Mouse (Mus musculus) gastrocnemius, postnatal 14 days (tissue): Measurements from ENCODE around the gene 6030498E09Rik. TPM values are rescaled to one million over a fixed set of nuclear protein-coding genes. Genes with fewer than 3 reads are reported as not detected.

Experiments used
- DNase-seq: peaks from one replicate; pipeline ENCODE4 v3.0.0; 2021; ENCODE audit warnings: mixed read lengths
- intact Hi-C: fragments of 180-260 bp; cut with DNase I; formaldehyde crosslinking; loops from one replicate; pipeline ENCODE4 v1.15.1; 2025; ENCODE audit warnings: low total_unique reads
- long read RNA-seq, 2 experiments: library from polyadenylated mRNA; stranded (forward); transcript quantifications; one replicate each; pipeline ENCODE4 v2.0.0; 2021
- microRNA-seq, 2 experiments: library from miRNA; unstranded; fragments of <30 nt; microRNA quantifications; one replicate each; pipeline ENCODE4 v1.2.0; 2021
- total RNA-seq, 2 experiments: library from RNA; stranded (reverse); gene quantifications; 2 replicates each; pipeline ENCODE4 v1.2.3; 2021

6030498E09Rik gene
- total RNA-seq: not detected
- long read RNA-seq, experiment 1: 0 reads
- long read RNA-seq, experiment 2: 0 reads

DNA sequence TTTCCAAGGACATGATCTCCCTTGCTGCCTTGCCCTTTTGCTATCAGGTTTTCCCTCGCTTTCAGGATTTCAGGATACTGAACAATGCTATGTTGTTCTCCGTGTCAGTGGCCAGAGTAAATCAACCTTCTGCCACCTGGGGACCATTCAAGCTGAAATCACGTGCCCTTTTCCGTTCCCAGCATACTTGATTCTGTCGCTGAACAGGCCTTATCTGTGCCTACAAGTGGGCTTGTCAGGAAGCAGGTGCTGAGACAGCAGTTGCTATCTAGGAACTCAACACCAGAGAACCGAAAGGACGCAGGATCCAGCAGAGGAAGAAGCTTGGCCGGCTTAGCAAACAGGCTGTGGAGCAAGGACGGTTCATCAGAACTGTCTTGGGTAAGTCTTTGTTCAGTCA, at the start of gene 6030498E09Rik:
TSS of gene 6030498E09Rik (plus strand) at position 194 of the 400 bp plus-strand sequence.
- intact Hi-C loops: no loop called here
- DNase-seq: no peak

DNA sequence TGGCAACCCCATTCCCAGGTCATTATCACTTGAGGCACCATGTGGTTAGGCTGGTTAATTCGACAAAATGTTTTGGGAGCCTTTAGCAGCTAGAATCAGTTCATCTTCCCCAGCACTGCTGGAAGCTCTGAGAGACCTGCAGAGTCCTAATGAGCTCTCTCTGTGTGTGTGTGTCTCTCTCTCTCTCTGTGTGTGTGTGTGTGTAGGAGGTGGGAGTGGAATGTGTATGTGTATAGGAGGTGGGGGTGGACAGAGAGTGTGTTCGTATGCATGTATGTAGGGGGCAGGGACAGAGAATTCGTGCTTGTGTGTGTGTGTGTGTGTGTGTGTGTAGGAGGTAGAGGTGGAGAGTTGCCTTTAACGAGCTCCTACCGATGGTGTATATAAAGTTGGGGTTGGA, 42.4 kb upstream of the 6030498E09Rik start:
- intact Hi-C loops: no loop called here
- no peak for DNase-seq

DNA sequence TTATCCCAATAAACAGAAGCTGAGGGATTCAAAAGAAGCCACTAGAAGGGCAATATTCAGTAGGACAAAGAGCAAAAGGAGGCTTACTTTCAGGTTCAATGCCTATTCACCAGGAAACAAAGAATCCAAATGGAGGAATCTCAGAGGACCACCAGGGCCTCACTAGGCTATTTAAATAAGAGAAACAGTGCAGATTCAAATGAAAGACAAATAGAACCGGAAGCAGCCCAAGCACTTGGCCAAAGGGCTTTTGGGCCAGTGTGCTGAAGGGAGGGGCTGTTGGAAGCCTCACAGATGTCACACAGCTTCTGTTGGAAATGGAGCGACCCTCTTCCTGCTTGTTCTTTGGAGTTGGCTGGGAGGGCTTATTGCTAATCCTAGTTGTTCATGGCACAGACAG, 41.8 kb upstream of the 6030498E09Rik start:
- no peak for DNase-seq
- intact Hi-C loops: no loop called here

GRCm38 (mm10) chrX:38733683-38734082, 38.8 kb upstream of the 6030498E09Rik start:
- intact Hi-C loops: no loop called here

GRCm38 (mm10) chrX:38734916-38735880, 37.3 kb upstream of the 6030498E09Rik start:
- DNase-seq: no peak
- intact Hi-C loops: no loop called here

More at GRCm38 (mm10) chrX:38733683-38734082, 38.8 kb upstream of the 6030498E09Rik start:
- no peak for DNase-seq

DNA sequence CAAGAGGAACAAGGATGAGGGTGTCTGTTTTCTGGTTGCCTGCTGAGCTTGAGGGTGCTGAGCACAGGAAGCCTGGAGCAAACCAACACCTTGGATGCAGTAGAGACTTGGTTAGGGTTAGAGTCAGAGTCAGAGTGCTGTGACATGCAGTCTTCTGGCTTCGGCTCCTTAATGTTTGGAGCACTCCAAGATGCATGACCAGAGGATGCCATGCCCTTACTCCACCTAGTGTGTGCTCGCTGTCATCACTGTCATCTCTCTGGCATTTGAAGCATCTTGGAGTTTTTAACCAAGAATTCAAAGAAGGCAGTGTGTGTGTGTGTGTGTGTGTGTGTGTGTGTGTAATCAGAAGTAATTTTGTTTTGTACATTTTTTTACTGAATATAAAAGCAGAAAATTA, 1.0 kb upstream of the 6030498E09Rik start:
- no peak for DNase-seq
- intact Hi-C loops: no loop called here

DNA sequence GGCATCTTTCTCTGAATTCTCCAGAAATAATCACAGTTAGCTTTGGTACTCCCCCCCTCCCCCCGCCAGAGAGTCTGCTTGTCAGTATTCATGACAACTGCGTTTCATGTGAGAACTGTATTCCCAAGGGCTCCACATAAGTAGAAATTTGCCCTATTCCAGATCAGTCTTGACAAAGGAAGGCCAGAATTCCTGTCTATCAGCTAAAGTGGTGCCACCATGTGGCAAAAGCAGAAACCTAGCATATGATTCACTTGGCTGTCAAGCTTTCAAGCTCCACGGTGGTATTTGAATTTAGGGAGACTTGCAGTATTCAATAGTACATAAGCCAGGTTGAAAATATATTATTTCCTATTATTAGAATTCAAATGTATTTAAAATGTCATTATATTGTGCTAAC, 585 bp upstream of the 6030498E09Rik start:
- intact Hi-C loops: no loop called here
- no peak for DNase-seq

DNA sequence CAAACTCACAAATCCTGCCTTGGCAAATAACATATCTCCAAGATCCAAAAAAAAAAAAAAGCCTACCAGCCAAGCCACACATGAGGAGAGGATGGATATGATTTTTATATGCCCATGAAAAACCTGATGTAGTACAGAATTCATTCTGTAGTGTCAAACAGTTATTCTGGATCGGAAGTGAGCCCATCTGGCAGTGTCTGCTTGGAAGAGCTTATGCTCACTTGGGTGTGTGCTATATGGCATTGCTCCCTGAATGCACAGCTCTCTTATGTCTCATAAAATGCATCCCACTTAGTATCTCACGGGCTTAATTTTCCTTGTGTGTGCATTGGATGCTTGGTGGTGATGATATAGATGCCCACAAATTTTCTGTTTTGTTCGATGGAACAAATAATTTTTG, 21.9 kb downstream of the 6030498E09Rik start:
- intact Hi-C loops: no loop called here
- no peak for DNase-seq

GRCm38 (mm10) chrX:38813934-38814333, 41.5 kb downstream of the 6030498E09Rik start:
- no peak for DNase-seq
- intact Hi-C loops: no loop called here

DNA sequence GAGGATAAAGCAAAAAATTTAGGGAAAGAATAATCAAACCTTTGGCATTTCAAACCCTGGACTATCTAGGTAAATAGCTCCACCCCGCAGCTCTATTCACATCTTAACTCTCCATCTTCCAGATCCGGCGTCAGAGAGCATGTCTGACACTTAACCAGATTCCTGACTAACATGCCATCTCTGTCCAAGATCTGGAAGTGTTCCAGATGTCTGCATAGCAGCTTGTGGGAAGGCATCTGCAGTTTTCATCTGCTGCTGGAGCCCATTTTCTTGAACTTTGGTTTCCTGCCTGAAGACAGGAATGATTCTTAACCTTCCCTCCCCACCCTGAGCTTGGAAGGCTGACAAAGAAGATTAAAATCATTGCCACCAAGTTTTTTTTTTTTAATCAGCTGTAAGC, 44.4 kb downstream of the 6030498E09Rik start:
- no peak for DNase-seq
- intact Hi-C loops: no loop called here

- DNase-seq: no peak
- intact Hi-C loops: no loop called here
Observed at GRCm38 (mm10) chrX:38958571-38958970, 186.1 kb downstream of the 6030498E09Rik start.

DNA sequence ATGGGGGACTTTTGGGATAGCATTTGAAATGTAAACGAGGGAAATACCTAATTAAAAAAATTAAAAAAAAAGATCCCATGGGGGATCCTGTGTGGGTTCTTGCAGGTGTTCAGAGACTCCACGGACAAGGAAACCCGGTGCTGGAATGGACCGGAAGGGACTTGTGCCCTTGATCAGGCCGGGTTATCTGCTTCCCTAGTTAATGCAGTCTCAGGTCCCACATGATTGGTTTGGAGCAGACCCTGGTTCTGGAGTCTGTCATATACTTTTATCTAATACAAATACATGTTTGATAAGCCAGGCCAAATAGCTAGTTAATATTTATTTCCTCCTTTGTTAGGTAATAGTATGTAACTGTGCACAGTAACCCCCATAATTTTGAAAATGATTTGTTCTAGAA, 223.8 kb downstream of the 6030498E09Rik start:
- intact Hi-C loops: no loop called here
- DNase-seq: no peak

Small RNAs within 50 kb of the gene (microRNA-seq; reads per million reads assigned to microRNA genes)
- gene Gm25642: 0 reads per million in 2 experiments

Other genes with a start within 250 kb of the 6030498E09Rik start
- gene Cul4b, start 196.5 kb upstream of the 6030498E09Rik start, total RNA-seq: 10 to 100 TPM; 11.0 to 11.5 TPM
- gene Mcts1, start 172.1 kb upstream of the 6030498E09Rik start, total RNA-seq: 10 to 100 TPM; 44.5 to 47.3 TPM
- gene C1galt1c1, start 137.6 kb upstream of the 6030498E09Rik start, total RNA-seq: 1 to 10 TPM; 9.1 to 9.3 TPM